Mouse (Mus musculus): ENCODE data around the gene Ccr8.

Gene Ccr8

GRCm38 (mm10) chr9:120133755-120134475, 42.0 kb downstream of the Ccr8 start:
- no peak for DNase-seq

- DNase-seq: no peak
Observed at GRCm38 (mm10) chr9:120134529-120135160, 42.7 kb downstream of the Ccr8 start.

- no peak for DNase-seq
Observed at GRCm38 (mm10) chr9:120135454-120135853, 43.5 kb downstream of the Ccr8 start.

- DNase-seq: peak; percentile 88
Observed at GRCm38 (mm10) chr9:120140652-120141051, 48.7 kb downstream of the Ccr8 start.

- no peak for DNase-seq
Observed at GRCm38 (mm10) chr9:120144474-120144873, 52.6 kb downstream of the Ccr8 start.

Data from thymus, postnatal 4 days (tissue).